Mouse (Mus musculus): ENCODE measurements around the gene Sec24c.

DNA sequence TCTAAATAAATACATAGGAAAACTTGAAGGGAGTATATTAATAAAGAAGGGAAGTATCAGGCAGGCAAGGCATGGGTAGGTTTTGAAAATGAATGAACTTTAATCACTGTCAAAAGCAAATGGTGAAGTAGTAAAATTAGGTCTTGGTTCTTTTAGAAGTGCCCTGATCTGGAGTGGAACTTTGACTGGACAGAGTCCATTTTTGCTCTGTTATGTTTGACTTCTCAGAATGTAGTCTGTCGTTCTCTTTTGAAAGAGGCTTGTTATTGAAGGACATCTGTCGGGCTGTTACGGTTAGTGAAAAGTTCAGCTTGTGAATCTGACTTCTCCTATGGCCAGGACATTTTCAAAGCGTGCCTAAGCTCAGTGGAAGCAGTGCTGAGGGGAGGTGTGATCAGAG is 3.8 kb downstream of the Sec24c start:
- no peak for TF ChIP-seq CTCF (IDR thresholded peaks at IDR 0.05; ENCODE audit: control insufficient read depth, insufficient read depth, low read length)
- no peak for TF ChIP-seq POLR2A (IDR thresholded peaks at IDR 0.05; ENCODE audit: borderline replicate concordance, control insufficient read depth, low read depth, low read length)
